Mouse (Mus musculus) heart, postnatal 10 days (tissue): ENCODE data around the gene Gm13289. TPM values are rescaled to one million over a fixed set of nuclear protein-coding genes. Genes with fewer than 3 reads are reported as not detected.
"Not testable (repeated sequence)": the region's sequence is repeated elsewhere in the genome, so short reads cannot be mapped to it uniquely, and the experiment has no call there.

Experiments
- DNase-seq, 2 experiments: peaks; one replicate each; pipeline ENCODE4 v3.0.0; 2021
- intact Hi-C: fragments of 180-260 bp; cut with DNase I; formaldehyde crosslinking; loops from one replicate; pipeline ENCODE4 v1.15.1; 2025
- total RNA-seq, 2 experiments: library from RNA; stranded (reverse); gene quantifications; 2 replicates each; pipeline ENCODE4 v1.2.3; 2021

The Gm13289 gene
- total RNA-seq, 2 experiments from 2014 or later, result not detected

DNA sequence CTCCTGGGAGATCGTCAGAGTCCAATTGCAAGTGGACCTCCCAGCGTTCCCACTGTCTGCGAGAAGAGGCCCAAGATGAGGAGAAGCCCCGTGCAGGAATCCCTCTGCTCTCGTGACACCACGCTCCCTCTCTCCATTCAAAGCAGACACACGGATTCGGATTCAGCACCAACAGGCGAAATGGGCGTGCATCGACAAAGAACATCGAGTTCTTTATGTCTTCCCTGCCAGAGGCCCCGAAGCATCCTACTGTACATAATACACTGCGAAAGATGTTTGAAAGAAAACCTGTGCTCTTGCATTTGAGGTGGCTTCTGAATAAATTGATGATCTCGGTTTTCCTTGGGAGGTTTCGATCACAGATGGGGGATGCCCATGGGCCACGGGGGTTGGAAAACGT lies 3.6 kb downstream of the Gm13289 start:
- peak in 1 of 2 experiments; percentile 6 for DNase-seq
- intact Hi-C loops, result not testable (repeated sequence)

DNA sequence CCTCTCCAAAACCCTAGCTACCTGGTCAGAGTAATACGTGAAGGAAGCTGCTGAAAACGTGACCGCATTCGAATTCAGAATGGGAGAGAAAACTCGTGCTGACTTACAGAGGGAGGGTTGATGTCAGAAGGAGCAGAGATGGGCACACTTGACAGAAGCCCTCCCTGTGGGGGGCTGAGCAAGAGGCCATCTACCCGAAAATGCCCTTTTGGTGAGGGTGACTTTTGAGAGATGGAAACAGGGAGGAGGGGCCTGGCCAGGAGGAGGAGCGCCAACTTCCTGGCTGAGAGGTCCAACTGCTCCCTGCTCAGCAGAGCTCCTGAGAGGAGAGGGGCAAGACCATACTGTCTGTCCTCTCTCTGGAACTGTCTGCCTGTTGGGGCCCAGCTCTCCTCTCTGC lies 5.1 kb downstream of the Gm13289 start, which contains the start of gene Ifnz:
Ifnz (plus strand) TSS at position 301 of the 400 bp plus-strand sequence.
- DNase-seq, intact Hi-C loops: not testable (repeated sequence)

DNA sequence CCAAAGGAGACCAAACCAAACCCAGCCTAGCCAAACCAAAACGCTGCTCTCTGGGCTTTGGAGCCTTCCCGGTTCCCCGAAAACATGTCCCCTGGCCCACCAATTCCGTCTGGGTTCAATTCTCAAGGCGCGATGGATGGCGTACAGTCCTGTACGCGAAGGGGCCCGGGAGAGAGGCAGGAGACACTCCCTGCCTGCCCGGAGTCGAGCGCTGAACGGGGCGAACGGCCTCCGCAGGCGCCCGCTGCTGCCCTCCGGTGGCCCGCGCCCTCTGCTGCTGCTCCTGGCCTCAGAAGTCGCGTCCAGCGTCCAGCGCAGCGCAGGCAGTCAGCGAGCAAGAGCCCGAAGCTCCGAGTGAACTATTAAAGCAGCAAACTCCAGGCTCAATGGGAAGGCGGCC lies 5.6 kb downstream of the Gm13289 start:
- DNase-seq, result peak; percentile 20 to 38

DNA sequence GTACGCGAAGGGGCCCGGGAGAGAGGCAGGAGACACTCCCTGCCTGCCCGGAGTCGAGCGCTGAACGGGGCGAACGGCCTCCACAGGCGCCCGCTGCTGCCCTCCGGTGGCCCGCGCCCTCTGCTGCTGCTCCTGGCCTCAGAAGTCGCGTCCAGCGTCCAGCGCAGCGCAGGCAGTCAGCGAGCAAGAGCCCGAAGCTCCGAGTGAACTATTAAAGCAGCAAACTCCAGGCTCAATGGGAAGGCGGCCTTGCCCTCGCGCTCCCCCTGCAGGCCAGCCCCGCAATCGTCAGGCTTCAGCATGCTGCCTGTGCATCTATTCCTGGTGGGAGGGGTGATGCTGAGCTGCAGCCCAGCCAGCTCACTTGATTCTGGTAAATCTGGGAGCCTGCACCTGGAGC lies 8.7 kb downstream of the Gm13289 start, which contains the start of gene Gm13276:
Gm13276 (plus strand) TSS at position 301 of the 400 bp plus-strand sequence.
- DNase-seq, intact Hi-C loops: not testable (repeated sequence)

More for the DNA sequence above, 5.6 kb downstream of the Gm13289 start:
- intact Hi-C loops, result not testable (repeated sequence)

DNA sequence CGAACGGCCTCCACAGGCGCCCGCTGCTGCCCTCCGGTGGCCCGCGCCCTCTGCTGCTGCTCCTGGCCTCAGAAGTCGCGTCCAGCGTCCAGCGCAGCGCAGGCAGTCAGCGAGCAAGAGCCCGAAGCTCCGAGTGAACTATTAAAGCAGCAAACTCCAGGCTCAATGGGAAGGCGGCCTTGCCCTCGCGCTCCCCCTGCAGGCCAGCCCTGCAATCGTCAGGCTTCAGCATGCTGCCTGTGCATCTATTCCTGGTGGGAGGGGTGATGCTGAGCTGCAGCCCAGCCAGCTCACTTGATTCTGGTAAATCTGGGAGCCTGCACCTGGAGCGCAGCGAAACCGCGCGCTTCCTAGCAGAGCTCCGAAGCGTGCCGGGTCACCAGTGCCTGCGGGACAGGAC lies 11.7 kb downstream of the Gm13289 start, which contains the start of gene Gm13277:
Gm13277 (plus strand) TSS at position 231 of the 400 bp plus-strand sequence.
- intact Hi-C loops, result not testable (repeated sequence)
- DNase-seq, result peak; percentile 73 to 82

DNA sequence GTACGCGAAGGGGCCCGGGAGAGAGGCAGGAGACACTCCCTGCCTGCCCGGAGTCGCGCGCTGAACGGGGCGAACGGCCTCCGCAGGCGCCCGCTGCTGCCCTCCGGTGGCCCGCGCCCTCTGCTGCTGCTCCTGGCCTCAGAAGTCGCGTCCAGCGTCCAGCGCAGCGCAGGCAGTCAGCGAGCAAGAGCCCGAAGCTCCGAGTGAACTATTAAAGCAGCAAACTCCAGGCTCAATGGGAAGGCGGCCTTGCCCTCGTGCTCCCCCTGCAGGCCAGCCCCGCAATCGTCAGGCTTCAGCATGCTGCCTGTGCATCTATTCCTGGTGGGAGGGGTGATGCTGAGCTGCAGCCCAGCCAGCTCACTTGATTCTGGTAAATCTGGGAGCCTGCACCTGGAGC lies 14.5 kb downstream of the Gm13289 start, which contains the start of gene Gm13278:
Gm13278 (plus strand) TSS at position 301 of the 400 bp plus-strand sequence.
- intact Hi-C loops, DNase-seq: not testable (repeated sequence)

DNA sequence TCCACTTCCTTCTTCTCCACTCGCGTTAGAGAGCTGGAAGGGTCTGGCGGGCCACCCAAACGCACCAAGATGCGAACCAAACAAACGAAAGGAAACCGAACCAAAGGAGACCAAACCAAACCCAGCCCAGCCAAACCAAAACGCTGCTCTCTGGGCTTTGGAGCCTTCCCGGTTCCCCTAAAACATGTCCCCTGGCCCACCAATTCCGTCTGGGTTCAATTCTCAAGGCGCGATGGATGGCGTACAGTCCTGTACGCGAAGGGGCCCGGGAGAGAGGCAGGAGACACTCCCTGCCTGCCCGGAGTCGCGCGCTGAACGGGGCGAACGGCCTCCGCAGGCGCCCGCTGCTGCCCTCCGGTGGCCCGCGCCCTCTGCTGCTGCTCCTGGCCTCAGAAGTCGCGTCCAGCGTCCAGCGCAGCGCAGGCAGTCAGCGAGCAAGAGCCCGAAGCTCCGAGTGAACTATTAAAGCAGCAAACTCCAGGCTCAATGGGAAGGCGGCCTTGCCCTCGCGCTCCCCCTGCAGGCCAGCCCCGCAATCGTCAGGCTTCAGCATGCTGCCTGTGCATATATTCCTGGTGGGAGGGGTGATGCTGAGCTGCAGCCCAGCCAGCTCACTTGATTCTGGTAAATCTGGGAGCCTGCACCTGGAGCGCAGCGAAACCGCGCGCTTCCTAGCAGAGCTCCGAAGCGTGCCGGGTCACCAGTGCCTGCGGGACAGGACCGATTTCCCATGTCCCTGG lies 17.4 kb downstream of the Gm13289 start, which contains the start of gene Gm13275:
Gm13275 (plus strand) TSS at position 552 of the 740 bp plus-strand sequence.
- DNase-seq, result peak; percentile 86 to 90
- intact Hi-C loops, result not testable (repeated sequence)

DNA sequence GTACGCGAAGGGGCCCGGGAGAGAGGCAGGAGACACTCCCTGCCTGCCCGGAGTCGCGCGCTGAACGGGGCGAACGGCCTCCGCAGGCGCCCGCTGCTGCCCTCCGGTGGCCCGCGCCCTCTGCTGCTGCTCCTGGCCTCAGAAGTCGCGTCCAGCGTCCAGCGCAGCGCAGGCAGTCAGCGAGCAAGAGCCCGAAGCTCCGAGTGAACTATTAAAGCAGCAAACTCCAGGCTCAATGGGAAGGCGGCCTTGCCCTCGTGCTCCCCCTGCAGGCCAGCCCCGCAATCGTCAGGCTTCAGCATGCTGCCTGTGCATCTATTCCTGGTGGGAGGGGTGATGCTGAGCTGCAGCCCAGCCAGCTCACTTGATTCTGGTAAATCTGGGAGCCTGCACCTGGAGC lies 20.4 kb downstream of the Gm13289 start, which contains the start of gene Gm13279:
Gm13279 (plus strand) TSS at position 301 of the 400 bp plus-strand sequence.
- intact Hi-C loops, DNase-seq: not testable (repeated sequence)

DNA sequence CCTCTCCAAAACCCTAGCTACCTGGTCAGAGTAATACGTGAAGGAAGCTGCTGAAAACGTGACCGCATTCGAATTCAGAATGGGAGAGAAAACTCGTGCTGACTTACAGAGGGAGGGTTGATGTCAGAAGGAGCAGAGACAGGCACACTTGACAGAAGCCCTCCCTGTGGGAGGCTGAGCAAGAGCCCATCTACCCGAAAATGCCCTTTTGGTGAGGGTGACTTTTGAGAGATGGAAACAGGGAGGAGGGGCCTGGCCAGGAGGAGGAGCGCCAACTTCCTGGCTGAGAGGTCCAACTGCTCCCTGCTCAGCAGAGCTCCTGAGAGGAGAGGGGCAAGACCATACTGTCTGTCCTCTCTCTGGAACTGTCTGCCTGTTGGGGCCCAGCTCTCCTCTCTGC lies 22.6 kb downstream of the Gm13289 start, which contains the start of gene Gm13285:
Gm13285 (plus strand) TSS at position 301 of the 400 bp plus-strand sequence.
- DNase-seq, intact Hi-C loops: not testable (repeated sequence)

DNA sequence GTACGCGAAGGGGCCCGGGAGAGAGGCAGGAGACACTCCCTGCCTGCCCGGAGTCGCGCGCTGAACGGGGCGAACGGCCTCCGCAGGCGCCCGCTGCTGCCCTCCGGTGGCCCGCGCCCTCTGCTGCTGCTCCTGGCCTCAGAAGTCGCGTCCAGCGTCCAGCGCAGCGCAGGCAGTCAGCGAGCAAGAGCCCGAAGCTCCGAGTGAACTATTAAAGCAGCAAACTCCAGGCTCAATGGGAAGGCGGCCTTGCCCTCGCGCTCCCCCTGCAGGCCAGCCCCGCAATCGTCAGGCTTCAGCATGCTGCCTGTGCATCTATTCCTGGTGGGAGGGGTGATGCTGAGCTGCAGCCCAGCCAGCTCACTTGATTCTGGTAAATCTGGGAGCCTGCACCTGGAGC lies 26.2 kb downstream of the Gm13289 start, which contains the start of gene Gm13287:
Gm13287 (plus strand) TSS at position 301 of the 400 bp plus-strand sequence.
- intact Hi-C loops, DNase-seq: not testable (repeated sequence)

DNA sequence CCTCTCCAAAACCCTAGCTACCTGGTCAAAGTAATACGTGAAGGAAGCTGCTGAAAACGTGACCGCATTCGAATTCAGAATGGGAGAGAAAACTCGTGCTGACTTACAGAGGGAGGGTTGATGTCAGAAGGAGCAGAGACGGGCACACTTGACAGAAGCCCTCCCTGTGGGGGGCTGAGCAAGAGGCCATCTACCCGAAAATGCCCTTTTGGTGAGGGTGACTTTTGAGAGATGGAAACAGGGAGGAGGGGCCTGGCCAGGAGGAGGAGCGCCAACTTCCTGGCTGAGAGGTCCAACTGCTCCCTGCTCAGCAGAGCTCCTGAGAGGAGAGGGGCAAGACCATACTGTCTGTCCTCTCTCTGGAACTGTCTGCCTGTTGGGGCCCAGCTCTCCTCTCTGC lies 28.5 kb downstream of the Gm13289 start, which contains the start of gene Gm13288:
Gm13288 (plus strand) TSS at position 301 of the 400 bp plus-strand sequence.
- intact Hi-C loops, result loop anchor here (5.0 kb wide), 1 partner anchor 322 kb away; no protein-coding TSS in a partner anchor

DNA sequence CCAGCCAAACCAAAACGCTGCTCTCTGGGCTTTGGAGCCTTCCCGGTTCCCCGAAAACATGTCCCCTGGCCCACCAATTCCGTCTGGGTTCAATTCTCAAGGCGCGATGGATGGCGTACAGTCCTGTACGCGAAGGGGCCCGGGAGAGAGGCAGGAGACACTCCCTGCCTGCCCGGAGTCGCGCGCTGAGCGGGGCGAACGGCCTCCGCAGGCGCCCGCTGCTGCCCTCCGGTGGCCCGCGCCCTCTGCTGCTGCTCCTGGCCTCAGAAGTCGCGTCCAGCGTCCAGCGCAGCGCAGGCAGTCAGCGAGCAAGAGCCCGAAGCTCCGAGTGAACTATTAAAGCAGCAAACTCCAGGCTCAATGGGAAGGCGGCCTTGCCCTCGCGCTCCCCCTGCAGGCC lies 29.0 kb downstream of the Gm13289 start:
- intact Hi-C loops, result loop anchor here (5.0 kb wide), 1 partner anchor 322 kb away; no protein-coding TSS in a partner anchor
- DNase-seq, result peak; percentile 36 to 41

More for the DNA sequence above, 28.5 kb downstream of the Gm13289 start, which contains the start of gene Gm13288:
- DNase-seq, result not testable (repeated sequence)

DNA sequence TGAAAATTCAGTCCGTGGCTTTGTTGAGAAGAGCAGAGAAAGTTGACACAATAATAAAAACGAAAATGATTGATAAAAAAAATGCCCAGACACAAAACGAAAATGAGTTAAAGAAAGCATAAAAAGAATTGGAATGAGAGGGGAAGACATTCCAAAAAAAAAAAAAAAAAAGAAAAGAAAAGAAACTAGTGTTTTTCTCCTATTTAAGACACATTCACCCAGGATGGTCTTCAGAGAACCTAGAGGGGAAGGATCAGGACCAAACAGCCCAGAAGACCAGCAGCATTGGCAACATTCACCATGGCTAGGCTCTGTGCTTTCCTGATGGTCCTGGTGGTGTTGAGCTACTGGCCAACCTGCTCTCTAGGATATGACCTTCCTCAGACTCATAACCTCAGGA lies 39.2 kb downstream of the Gm13289 start, which contains the start of gene Ifna7:
Ifna7 (plus strand) TSS at position 301 of the 400 bp plus-strand sequence.
- no peak for DNase-seq
- intact Hi-C loops, result loop anchor here (5.0 kb wide), 1 partner anchor 134 kb away; the partner anchor contains the start of gene Ifna2

DNA sequence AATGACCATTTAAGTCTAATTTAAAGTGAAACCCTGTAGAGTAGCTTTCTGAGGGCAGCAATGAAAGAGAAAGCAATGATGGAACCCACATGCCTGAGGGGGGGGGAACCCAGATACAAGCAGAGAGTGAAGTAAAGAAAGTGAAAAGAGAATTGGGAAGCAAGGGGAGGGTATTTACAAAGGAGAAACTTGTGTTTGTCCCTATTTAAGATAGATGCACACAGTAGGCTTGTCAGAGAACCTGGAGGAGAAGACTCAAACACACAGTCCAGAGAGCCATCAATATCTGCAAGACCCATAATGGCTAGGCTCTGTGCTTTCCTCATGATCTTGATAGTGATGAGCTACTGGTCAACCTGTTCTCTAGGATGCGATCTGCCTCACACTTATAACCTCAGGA lies 42.9 kb downstream of the Gm13289 start, which contains the start of gene Ifna11:
Ifna11 (plus strand) TSS at position 301 of the 400 bp plus-strand sequence.
- no peak for DNase-seq
- intact Hi-C loops, result loop anchor here (5.0 kb wide), 1 partner anchor 137 kb away; the partner anchor contains the start of gene Ifna2

DNA sequence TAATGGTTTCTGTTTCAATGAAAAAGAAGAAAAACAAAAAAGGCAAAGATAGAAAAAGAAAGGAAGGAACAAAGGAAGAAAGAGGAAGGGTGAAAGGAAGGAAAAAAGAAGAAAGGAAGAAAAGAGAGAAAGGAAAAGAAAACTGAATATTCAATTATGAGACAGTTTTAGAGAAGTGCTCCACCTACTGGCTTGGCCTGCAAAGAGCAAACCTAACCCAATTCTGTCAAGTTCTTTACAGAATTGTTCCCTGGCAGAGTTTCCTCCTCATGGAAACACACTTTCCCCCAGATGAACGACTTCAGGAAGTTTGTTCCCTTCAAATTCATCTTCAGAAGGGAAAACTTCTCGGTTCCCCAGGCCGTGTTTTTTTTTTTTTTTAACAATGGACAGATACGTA lies 46.3 kb downstream of the Gm13289 start:
- intact Hi-C loops, result no loop called here
- DNase-seq, result peak in 1 of 2 experiments; percentile 21

Other genes with a start within 250 kb of the Gm13289 start
- gene Ifna15, start 218.7 kb upstream of the Gm13289 start, total RNA-seq, result not detected
- gene Ifna14, start 205.1 kb upstream of the Gm13289 start, total RNA-seq, result not detected
- not detected for gene Ifna9, start 184.5 kb upstream of the Gm13289 start, total RNA-seq
- not detected for gene Ifna12, start 173.5 kb upstream of the Gm13289 start, total RNA-seq
- not detected for gene C87499, start 142.5 kb upstream of the Gm13289 start, total RNA-seq
- not detected for gene Ifna13, start 132.5 kb upstream of the Gm13289 start, total RNA-seq
- gene Ifna16, start 100.0 kb upstream of the Gm13289 start, total RNA-seq, result not detected
- gene Ifna2, start 93.0 kb upstream of the Gm13289 start, total RNA-seq, result not detected
- not detected for gene Ifnab, start 85.6 kb upstream of the Gm13289 start, total RNA-seq
- gene Gm26566, start 55.1 kb upstream of the Gm13289 start, total RNA-seq, result under 1 TPM; 0.50 TPM
- gene Klhl9, start 54.5 kb upstream of the Gm13289 start, total RNA-seq, result 10 to 100 TPM; 82.6 to 87.1 TPM
- gene Gm13271, start 22.1 kb upstream of the Gm13289 start, total RNA-seq, result not detected
- gene Gm13283, start 16.8 kb upstream of the Gm13289 start, total RNA-seq, result not detected
- not detected for gene Gm13290, start 3.1 kb upstream of the Gm13289 start, total RNA-seq
- not detected for gene Gm13272, start 2.9 kb downstream of the Gm13289 start, total RNA-seq
- gene Ifnz, start 5.2 kb downstream of the Gm13289 start, total RNA-seq, result not detected
- not detected for gene Gm13276, start 8.8 kb downstream of the Gm13289 start, total RNA-seq
- gene Gm13277, start 11.7 kb downstream of the Gm13289 start, total RNA-seq, result not detected
- not detected for gene Gm13278, start 14.6 kb downstream of the Gm13289 start, total RNA-seq
- not detected for gene Gm13275, start 17.6 kb downstream of the Gm13289 start, total RNA-seq
- not detected for gene Gm13279, start 20.5 kb downstream of the Gm13289 start, total RNA-seq
- under 1 TPM; 0.31 to 0.40 TPM for gene Gm13285, start 22.7 kb downstream of the Gm13289 start, total RNA-seq
- not detected for gene Gm13287, start 26.3 kb downstream of the Gm13289 start, total RNA-seq
- not detected for gene Gm13288, start 28.6 kb downstream of the Gm13289 start, total RNA-seq
- not detected for gene Ifna7, start 39.3 kb downstream of the Gm13289 start, total RNA-seq
- not detected for gene Ifna11, start 43.0 kb downstream of the Gm13289 start, total RNA-seq
- gene Ifna6, start 50.5 kb downstream of the Gm13289 start, total RNA-seq, result not detected
- gene Ifna5, start 58.6 kb downstream of the Gm13289 start, total RNA-seq, result not detected
- not detected for gene Ifna4, start 64.9 kb downstream of the Gm13289 start, total RNA-seq
- gene Ifna1, start 73.2 kb downstream of the Gm13289 start, total RNA-seq, result not detected
- gene Ifne, start 103.3 kb downstream of the Gm13289 start, total RNA-seq, result not detected